Mouse (Mus musculus) neural tube, embryonic 13.5 days (tissue): ENCODE data around the gene Svs1. TPM values are rescaled to one million over a fixed set of nuclear protein-coding genes. Genes with fewer than 3 reads are reported as not detected.

Experiments
- ATAC-seq: fragments of 200-750 bp; cut with Nextera tagmentation; 2 replicates; pipeline ENCODE4 v1.8.0; 2017; ENCODE audit warnings: low read depth, mild to moderate bottlenecking, moderate TSS enrichment, moderate library complexity
- H3K27ac ChIP-seq: fragments of 300-500 bp; sonication (generic); replicated peaks from 2 replicates; pipeline ENCODE4 v1.5.1; 2015; ENCODE audit warnings: moderate library complexity, mild to moderate bottlenecking, inconsistent platforms
- H3K27me3 ChIP-seq: fragments of 300-500 bp; sonication (generic); 2 replicates; pipeline ENCODE4 v1.6.1; 2015; ENCODE audit warnings: mild to moderate bottlenecking, inconsistent platforms
- H3K36me3 ChIP-seq: fragments of 300-500 bp; sonication (generic); 2 replicates; pipeline ENCODE4 v1.6.1; 2015; ENCODE audit warnings: mild to moderate bottlenecking, inconsistent platforms
- H3K4me1 ChIP-seq: fragments of 300-500 bp; sonication (generic); replicated peaks from 2 replicates; pipeline ENCODE4 v1.6.1; 2015; ENCODE audit warnings: inconsistent platforms
- H3K4me2 ChIP-seq: fragments of 300-500 bp; sonication (generic); 2 replicates; pipeline ENCODE4 v1.6.1; 2015; ENCODE audit warnings: inconsistent platforms, mild to moderate bottlenecking, moderate library complexity
- H3K4me3 ChIP-seq: fragments of 300-500 bp; sonication (generic); 2 replicates; pipeline ENCODE4 v1.5.1; 2015; ENCODE audit warnings: mild to moderate bottlenecking, inconsistent platforms
- H3K9ac ChIP-seq: fragments of 300-500 bp; sonication (generic); 2 replicates; pipeline ENCODE4 v1.6.1; 2015; ENCODE audit warnings: moderate library complexity, mild to moderate bottlenecking, inconsistent platforms
- H3K9me3 ChIP-seq: fragments of 300-500 bp; sonication (generic); 2 replicates; pipeline ENCODE4 v1.6.1; 2016; ENCODE audit warnings: inconsistent platforms
- WGBS: fragments of 180-500 bp; shearing (Covaris S2); methylation state at CpG from one replicate; pipeline ENCODE4 v1.1.7; 2015; 5-methylcytosine and 5-hydroxymethylcytosine counted together
- polyA plus RNA-seq: library from polyadenylated mRNA; unstranded; fragments of >200 nt; fragmentation: Nextera tagmentation; extraction: Ambion mirVana; gene quantifications from 2 replicates; pipeline ENCODE4 v1.2.1, GENCODE M21; 2015

Gene Svs1
- polyA plus RNA-seq, 1 experiment from 2014 or later: not detected

DNA sequence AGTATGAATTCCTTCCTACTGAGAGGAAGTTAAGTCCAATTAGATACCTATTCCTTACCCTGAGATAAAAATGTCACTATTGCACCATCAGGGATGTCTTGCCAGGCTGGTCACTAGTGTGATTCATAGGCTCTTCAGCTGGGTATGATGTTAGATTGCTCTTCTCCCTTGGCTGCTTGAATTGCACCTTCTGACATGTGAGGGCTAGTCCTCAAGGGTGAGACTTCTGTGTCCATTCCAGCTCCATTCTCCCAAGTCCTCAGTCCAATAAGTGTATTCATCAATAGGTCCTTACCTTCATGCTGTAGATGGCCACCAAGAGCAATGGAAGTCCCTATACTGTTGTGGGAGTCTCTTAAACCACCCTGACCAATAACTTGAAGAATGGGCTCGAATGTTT is 7.0 kb upstream of the Svs1 start:
- H3K9ac ChIP-seq: no peak overlapping the region
- H3K36me3 ChIP-seq: no peaks in the 10 kb centered on the region
- no peak overlapping the region for H3K27ac ChIP-seq
- ATAC-seq: no peak
- H3K4me1 ChIP-seq: no peaks in the 10 kb centered on the region
- no peak overlapping the region for H3K4me2 ChIP-seq
- H3K27me3 ChIP-seq: no peaks in the 10 kb centered on the region
- H3K4me3 ChIP-seq: no peak overlapping the region
- H3K9me3 ChIP-seq: no peaks in the 10 kb centered on the region
- 61% methylated on average over 1 of the region's 1 CpGs for WGBS

DNA sequence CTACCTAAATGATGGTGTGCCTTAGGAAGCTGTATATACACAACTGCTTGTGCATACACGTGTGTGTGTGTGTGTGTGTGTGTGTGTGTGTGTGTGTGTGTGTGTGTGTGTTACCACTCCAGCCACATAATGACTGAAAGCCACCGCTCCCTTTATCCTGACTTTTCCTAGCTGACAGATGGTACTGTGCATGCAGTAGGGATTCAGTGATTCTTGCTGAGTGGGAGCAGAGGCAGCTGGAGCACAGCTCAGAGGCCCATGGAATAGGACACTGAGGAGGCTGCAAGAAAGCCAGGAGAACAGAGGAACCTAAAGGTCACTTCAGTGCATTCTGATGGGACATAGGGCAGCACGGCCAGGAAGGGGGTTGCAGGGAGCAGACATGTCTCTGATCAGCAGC is 4.4 kb upstream of the Svs1 start:
- no peak overlapping the region for H3K4me3 ChIP-seq
- H3K9me3 ChIP-seq: no peaks in the 10 kb centered on the region
- ATAC-seq: no peak
- WGBS: 67% methylated on average over 3 of the region's 3 CpGs
- H3K27me3 ChIP-seq: no peaks in the 10 kb centered on the region
- no peaks in the 10 kb centered on the region for H3K36me3 ChIP-seq
- no peak overlapping the region for H3K27ac ChIP-seq
- no peak overlapping the region for H3K4me2 ChIP-seq
- no peak overlapping the region for H3K9ac ChIP-seq
- no peaks in the 10 kb centered on the region for H3K4me1 ChIP-seq

DNA sequence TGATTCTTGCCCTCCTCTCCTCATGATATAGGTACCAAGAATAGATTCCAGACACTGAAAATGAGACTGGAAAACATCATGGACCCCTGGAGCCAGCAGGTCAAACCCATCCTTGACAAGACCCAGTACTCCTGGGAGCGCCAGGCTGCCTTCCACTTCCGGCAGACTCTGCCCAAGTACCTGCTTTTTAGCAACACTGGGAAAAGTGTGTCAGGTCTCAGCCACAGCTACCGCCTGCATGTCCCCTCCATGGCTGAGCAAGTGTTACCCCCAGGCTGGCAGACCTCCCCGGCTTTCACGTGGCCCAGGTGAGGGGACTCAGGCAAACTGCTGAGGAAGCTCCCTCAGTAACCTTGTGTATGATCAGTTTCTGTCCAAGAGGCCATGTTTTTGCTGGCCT is 3.3 kb downstream of the Svs1 start:
- Histone ChIP-seq H3K9me3 (no peaks in the 10 kb centered on the region), H3K9ac (no peak overlapping the region), H3K27ac (no peak overlapping the region), H3K36me3 (no peaks in the 10 kb centered on the region), H3K4me2 (no peak overlapping the region), H3K4me3 (no peak overlapping the region), H3K4me1 (no peaks in the 10 kb centered on the region), H3K27me3 (no peaks in the 10 kb centered on the region)
- ATAC-seq: no peak
- 92% methylated on average over 5 of the region's 5 CpGs for WGBS

DNA sequence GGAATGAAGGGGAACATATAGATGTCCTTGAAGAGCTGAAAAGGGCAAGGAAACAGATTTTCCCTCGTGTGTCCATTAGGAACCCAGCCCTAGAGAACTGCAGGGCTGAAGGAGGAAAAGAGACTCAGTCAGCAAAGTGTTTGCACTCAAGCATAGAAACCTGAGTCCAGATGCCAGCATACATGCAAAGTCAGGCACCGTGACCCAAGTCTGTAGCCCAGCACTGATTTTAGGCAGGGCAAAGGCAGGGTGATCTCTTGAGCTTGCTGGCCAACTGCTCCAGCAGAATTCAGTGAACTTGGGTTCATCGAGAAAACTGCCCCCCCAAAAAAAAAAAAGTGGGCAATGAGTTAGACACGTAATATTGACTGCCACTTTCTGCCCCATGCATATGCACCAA is 5.3 kb downstream of the Svs1 start:
- no peaks in the 10 kb centered on the region for H3K27me3 ChIP-seq
- no peak for ATAC-seq
- H3K27ac ChIP-seq: no peak overlapping the region
- no peaks in the 10 kb centered on the region for H3K9me3 ChIP-seq
- 68% methylated on average over 4 of the region's 4 CpGs for WGBS
- no peak overlapping the region for H3K4me3 ChIP-seq
- no peak overlapping the region for H3K9ac ChIP-seq
- no peaks in the 10 kb centered on the region for H3K36me3 ChIP-seq
- no peak overlapping the region for H3K4me2 ChIP-seq
- H3K4me1 ChIP-seq: no peaks in the 10 kb centered on the region

DNA sequence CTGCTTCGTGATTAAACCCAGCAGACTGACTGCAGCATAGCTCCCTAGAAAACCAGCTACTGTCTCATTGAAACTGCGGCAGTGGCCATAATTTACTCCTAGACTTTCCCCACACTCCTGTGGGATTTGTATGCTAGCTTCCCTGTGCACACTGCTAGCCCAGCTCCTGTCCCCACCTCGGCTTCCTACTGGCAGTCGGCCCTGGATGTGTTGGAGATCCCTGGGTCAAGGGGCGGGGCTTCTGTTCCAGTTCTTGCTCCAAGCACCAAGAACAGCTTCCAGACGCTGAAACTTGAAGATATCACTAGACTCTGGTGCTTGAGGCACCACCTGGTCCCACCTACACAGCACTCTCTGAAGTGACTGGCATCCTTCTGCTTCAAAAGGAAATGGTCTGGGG is 11.5 kb downstream of the Svs1 start:
- Histone ChIP-seq H3K9ac (no peak overlapping the region), H3K4me3 (no peak overlapping the region), H3K4me2 (no peak overlapping the region), H3K36me3 (no peaks in the 10 kb centered on the region), H3K9me3 (no peaks in the 10 kb centered on the region), H3K4me1 (no peaks in the 10 kb centered on the region), H3K27ac (no peak overlapping the region), H3K27me3 (no peaks in the 10 kb centered on the region)
- 64% methylated on average over 6 of the region's 6 CpGs for WGBS
- ATAC-seq: no peak

DNA sequence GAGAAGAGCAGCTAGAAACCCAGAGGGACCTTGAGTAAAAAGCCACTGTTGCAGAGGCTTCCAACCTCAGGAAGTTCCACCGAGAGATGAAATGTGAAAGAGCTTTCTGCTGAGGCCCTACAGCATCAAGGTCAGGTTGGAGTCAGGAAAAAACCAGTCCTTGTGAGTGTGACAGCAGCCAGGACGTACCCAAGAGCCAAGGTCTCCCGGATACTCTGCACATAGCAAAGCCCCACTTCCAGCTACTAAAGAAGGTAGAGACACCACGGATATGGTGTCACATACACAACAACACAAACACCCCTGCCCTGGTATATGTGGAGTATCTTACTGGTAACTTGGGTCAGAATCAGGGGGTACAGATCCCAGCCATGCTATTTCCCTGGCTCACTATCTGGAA is 12.1 kb downstream of the Svs1 start:
- Histone ChIP-seq H3K9me3 (no peaks in the 10 kb centered on the region), H3K9ac (no peak overlapping the region), H3K27me3 (no peaks in the 10 kb centered on the region), H3K4me3 (no peak overlapping the region), H3K36me3 (no peaks in the 10 kb centered on the region), H3K27ac (no peak overlapping the region), H3K4me1 (no peaks in the 10 kb centered on the region), H3K4me2 (no peak overlapping the region)
- no peak for ATAC-seq
- 87% methylated on average over 4 of the region's 4 CpGs for WGBS

DNA sequence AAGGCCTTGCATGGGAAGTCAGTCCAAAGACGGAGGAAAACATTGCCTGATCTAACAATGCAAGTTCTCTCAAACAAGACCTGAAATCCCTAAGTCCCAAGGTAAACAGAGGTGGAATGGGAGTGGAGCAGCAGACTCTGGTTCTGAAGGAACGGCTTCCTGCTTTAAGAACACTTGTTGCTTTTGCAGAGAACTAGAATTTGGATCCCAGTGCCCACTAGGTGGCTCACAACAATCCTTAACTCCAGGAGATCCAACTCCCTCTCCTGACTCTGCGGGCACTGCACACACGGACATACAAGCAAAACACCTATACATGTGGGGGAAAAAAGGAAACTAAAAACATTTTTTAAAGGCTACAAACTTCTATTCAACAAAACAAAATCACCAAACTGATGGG is 16.7 kb downstream of the Svs1 start:
- no peak for ATAC-seq
- no peak overlapping the region for H3K4me2 ChIP-seq
- peaks cover 3% of the 10 kb centered on the region for H3K4me1 ChIP-seq
- H3K9ac ChIP-seq: no peak overlapping the region
- no peaks in the 10 kb centered on the region for H3K9me3 ChIP-seq
- WGBS: 57% methylated on average over 4 of the region's 4 CpGs
- no peak overlapping the region for H3K27ac ChIP-seq
- no peak overlapping the region for H3K4me3 ChIP-seq
- H3K36me3 ChIP-seq: no peaks in the 10 kb centered on the region
- no peaks in the 10 kb centered on the region for H3K27me3 ChIP-seq

DNA sequence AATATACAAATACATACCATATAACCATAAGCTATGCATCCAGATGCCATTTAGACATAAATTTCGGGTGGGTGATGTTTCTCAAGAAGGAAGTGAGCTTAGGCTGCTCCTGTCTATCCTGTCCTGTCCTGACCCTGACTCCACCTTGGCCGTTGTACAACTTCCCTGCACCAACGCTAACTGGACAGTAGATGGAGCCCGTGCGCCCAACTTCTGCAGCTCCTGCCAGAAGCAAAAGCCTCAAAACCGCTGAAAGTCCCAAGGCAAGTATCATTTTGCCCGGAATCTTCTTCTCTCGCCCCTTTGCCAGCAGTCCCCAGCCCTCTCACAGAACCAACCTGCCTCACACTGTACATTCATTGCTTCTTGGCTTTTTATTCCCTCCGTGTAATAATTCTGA is 21.3 kb downstream of the Svs1 start:
- Histone ChIP-seq H3K27me3 (0 out of 2 replicates have a peak, but pooled peaks cover 3% of the 10 kb centered on the region), H3K9ac (peak overlapping the region; percentile 22; the same call in 1 of the 2 replicates), H3K36me3 (no peaks in the 10 kb centered on the region), H3K9me3 (no peaks in the 10 kb centered on the region), H3K27ac (no peak overlapping the region), H3K4me2 (peak overlapping the region; percentile 51), H3K4me3 (peak overlapping the region; percentile 27), H3K4me1 (peaks cover 11% of the 10 kb centered on the region)
- ATAC-seq: no peak; the same call in 1 of the 2 replicates
- 1% methylated on average over 9 of the region's 9 CpGs for WGBS

DNA sequence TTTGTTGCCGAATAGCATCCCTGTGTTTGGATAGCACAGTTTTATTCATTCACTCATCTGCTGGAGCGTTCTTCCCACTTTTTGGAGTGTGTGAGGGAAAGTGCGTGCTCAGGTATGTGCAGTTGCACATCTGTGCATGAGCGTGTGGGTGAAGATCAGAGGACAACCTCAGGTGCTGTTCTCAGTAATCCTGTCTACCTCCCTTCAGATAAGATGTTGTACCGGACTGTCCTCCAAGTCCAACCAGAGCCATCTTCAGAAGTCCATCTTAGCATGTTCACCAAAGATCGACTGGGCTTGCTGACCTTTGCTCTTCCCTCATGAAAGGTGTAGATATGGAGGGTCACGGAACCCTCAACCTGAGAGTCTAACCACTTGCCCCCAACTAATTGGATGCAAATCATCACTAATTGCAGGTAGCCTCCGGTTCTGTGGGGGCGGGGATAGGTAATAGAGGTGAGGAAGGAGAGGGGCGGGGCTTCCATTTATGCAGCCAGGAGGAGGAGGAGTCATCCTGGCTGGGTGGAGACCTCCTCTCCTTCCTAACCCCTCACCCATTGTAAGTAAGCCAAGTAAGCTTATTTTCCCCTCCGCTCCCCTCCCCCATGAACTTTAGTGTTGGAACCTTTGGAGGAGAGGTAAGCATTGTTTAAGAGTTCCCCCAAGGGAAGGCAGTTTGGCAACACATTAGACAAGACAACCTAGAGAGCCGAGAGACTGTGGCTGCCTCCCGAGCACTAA is 21.9 kb downstream of the Svs1 start:
- no peak overlapping the region for H3K27ac ChIP-seq
- peak overlapping the region; percentile 27 for H3K4me3 ChIP-seq
- H3K9ac ChIP-seq: peak overlapping the region; percentile 22; the same call in 1 of the 2 replicates
- no peaks in the 10 kb centered on the region for H3K9me3 ChIP-seq
- H3K4me1 ChIP-seq: peaks cover 11% of the 10 kb centered on the region
- H3K36me3 ChIP-seq: no peaks in the 10 kb centered on the region
- peak overlapping the region; percentile 51 for H3K4me2 ChIP-seq
- 0 out of 2 replicates have a peak, but pooled peaks cover 3% of the 10 kb centered on the region for H3K27me3 ChIP-seq
- peak; percentile 50 for ATAC-seq
- 26% methylated on average over 13 of the region's 13 CpGs for WGBS

DNA sequence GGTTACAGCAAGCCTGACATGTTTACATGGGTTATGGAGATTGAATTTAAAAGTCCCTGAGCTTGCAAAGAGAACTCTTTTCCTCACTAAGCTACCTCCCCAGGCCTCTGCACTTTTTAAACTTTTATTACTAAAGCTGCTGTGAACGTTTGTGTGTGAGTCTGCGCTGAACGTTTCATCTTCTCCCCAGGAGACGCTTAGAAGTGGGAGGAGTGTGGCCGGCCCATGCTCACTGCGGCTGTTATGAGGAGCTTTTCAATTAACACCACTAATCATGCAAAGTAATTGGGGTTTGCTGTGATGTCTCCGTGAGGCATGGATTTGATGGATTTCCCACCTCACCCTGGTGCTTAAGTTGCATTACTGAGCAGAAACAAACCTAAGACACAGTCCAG is 22.5 kb downstream of the Svs1 start:
- Histone ChIP-seq H3K36me3 (no peaks in the 10 kb centered on the region), H3K4me1 (peaks cover 11% of the 10 kb centered on the region), H3K9me3 (no peaks in the 10 kb centered on the region), H3K4me3 (no peak overlapping the region), H3K27ac (no peak overlapping the region), H3K4me2 (peak overlapping the region; percentile 51), H3K9ac (no peak overlapping the region), H3K27me3 (0 out of 2 replicates have a peak, but pooled peaks cover 3% of the 10 kb centered on the region)
- peak; percentile 47; the same call in 1 of the 2 replicates for ATAC-seq
- WGBS: 27% methylated on average over 7 of the region's 7 CpGs

DNA sequence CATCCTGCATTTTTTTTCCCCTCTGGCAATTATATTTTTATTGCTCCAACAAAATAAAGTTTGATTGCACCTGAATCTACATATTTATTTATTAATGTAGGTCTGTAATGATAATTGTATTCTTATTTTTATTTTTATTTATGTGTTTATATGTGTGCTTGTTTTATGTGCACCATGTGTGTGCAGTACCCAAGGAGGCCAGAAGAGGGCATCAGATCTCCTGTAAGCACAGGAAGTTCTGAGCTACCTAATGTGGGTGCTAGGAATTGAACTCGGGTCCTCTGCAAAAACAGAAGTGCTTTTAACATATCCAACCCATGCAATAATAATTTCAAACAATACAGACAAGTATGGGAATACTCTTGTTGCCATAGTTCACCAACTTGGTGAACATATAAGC is 23.0 kb downstream of the Svs1 start:
- Histone ChIP-seq H3K9me3 (no peaks in the 10 kb centered on the region), H3K27me3 (0 out of 2 replicates have a peak, but pooled peaks cover 3% of the 10 kb centered on the region), H3K4me2 (no peak overlapping the region), H3K4me3 (no peak overlapping the region), H3K36me3 (no peaks in the 10 kb centered on the region), H3K27ac (no peak overlapping the region), H3K4me1 (peaks cover 11% of the 10 kb centered on the region), H3K9ac (no peak overlapping the region)
- 100% methylated on average over 1 of the region's 1 CpGs for WGBS
- ATAC-seq: no peak

DNA sequence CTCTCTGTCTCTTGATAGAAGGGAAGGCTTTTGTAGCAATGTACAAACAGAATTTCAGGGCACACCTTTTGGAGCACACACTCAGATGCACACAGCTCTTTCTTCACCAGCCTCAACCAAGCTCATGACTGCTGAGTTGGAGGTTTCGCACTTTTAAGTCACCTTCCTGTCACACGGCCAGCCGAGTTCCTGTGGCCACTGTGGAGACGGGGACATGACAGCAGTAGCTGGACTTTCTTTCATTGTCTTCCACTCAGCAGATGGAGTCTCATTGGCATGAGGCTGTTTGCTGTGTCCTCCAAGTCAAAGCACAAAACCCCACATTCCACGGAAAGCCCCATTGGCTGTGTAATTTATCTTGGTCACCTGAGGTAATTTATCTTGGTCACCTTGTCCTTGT is 24.5 kb downstream of the Svs1 start:
- Histone ChIP-seq H3K9me3 (no peaks in the 10 kb centered on the region), H3K27me3 (0 out of 2 replicates have a peak, but pooled peaks cover 3% of the 10 kb centered on the region), H3K9ac (no peak overlapping the region), H3K36me3 (no peaks in the 10 kb centered on the region), H3K4me2 (no peak overlapping the region), H3K4me3 (no peak overlapping the region), H3K4me1 (peaks cover 11% of the 10 kb centered on the region), H3K27ac (no peak overlapping the region)
- no peak for ATAC-seq
- WGBS: 84% methylated on average over 5 of the region's 5 CpGs

DNA sequence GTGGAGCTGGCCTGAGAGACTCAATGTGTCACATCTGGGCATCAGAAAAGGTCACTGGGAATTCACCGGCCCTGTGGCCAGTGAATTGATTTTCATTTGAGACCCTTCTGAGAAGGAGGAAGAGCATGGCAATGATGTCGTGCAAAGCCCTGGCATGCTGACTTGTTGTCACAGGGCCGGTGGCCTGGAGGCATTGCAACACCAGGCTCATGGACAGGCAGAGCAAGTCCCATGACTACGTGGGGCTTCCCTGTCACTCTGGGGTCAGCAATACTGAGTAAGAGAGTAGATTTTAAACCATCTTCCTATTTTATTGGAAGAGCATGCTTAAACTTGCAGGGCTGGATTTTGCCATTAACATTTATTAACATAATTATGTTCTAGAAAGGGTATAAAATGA is 26.4 kb downstream of the Svs1 start:
- H3K27ac ChIP-seq: no peak overlapping the region
- 0 out of 2 replicates have a peak, but pooled peaks cover 3% of the 10 kb centered on the region for H3K27me3 ChIP-seq
- H3K4me2 ChIP-seq: no peak overlapping the region
- no peak overlapping the region for H3K4me3 ChIP-seq
- ATAC-seq: no peak
- H3K4me1 ChIP-seq: peaks cover 11% of the 10 kb centered on the region
- no peak overlapping the region for H3K9ac ChIP-seq
- H3K36me3 ChIP-seq: no peaks in the 10 kb centered on the region
- WGBS: 82% methylated on average over 4 of the region's 4 CpGs
- no peaks in the 10 kb centered on the region for H3K9me3 ChIP-seq
